Mouse (Mus musculus) cerebellum, adult 2 months (tissue): ENCODE data around the gene Cemip.

ENCODE experiments used
- CTCF ChIP-seq: fragments of 200-500 bp; IDR thresholded peaks from 2 replicates; pipeline ENCODE4 v1.5.1; 2011; ENCODE audit warnings: low read depth, mild to moderate bottlenecking, control low read depth, low read length, moderate library complexity, borderline replicate concordance; ENCODE audit not compliant: insufficient read depth
- POLR2A ChIP-seq: fragments of 200-500 bp; IDR thresholded peaks from 2 replicates; pipeline ENCODE4 v1.6.1; 2011; ENCODE audit warnings: low read length, control low read depth, borderline replicate concordance; ENCODE audit not compliant: insufficient read depth

- TF ChIP-seq CTCF (no peak), POLR2A (no peak)
These were observed 103.7 kb downstream of the Cemip start for GRCm38 (mm10) chr7:83982566-83982965.
